Mouse (Mus musculus): ENCODE results near the gene Sh3bp1.
"Not testable (repeated sequence)": the region's sequence is repeated elsewhere in the genome, so short reads cannot be mapped to it uniquely, and the experiment has no call there.

The Sh3bp1 gene

GRCm38 (mm10) chr15:78877810-78878390 lies 21.7 kb upstream of the Sh3bp1 start:
- no peak for DNase-seq (ENCODE audit: low spot score)

GRCm38 (mm10) chr15:78878792-78879516 lies 20.6 kb upstream of the Sh3bp1 start:
- not testable (repeated sequence) for DNase-seq (ENCODE audit: low spot score)

- no peak for DNase-seq (ENCODE audit: low spot score)
Observed at GRCm38 (mm10) chr15:78880432-78880831, 19.1 kb upstream of the Sh3bp1 start.

- no peak for DNase-seq (ENCODE audit: low spot score)
Observed at GRCm38 (mm10) chr15:78881828-78882227, 17.7 kb upstream of the Sh3bp1 start.

- peak; percentile 70 for DNase-seq (ENCODE audit: low spot score)
Observed at GRCm38 (mm10) chr15:78889401-78889853, 10.1 kb upstream of the Sh3bp1 start.

- no peak for DNase-seq (ENCODE audit: low spot score)
Observed at GRCm38 (mm10) chr15:78892440-78892839, 7.1 kb upstream of the Sh3bp1 start.

GRCm38 (mm10) chr15:78894726-78895125 lies 4.8 kb upstream of the Sh3bp1 start:
- no peak for DNase-seq (ENCODE audit: low spot score)

GRCm38 (mm10) chr15:78895741-78896140 lies 3.8 kb upstream of the Sh3bp1 start:
- no peak for DNase-seq (ENCODE audit: low spot score)

GRCm38 (mm10) chr15:78896149-78896548 lies 3.4 kb upstream of the Sh3bp1 start:
- DNase-seq (ENCODE audit: low spot score): peak; percentile 69

GRCm38 (mm10) chr15:78897488-78897887 lies 2.1 kb upstream of the Sh3bp1 start:
- DNase-seq (ENCODE audit: low spot score): peak; percentile 67

- DNase-seq (ENCODE audit: low spot score): no peak
Observed at GRCm38 (mm10) chr15:78898507-78899001, 1.0 kb upstream of the Sh3bp1 start.

GRCm38 (mm10) chr15:78899409-78899739 lies 194 bp upstream of the Sh3bp1 start, which contains the start of gene Gm49510:
Gene Gm49510, plus strand, starts transcription at chr15:78899667.
- DNase-seq (ENCODE audit: low spot score): peak; percentile 85

GRCm38 (mm10) chr15:78900585-78901421 lies 1.2 kb downstream of the Sh3bp1 start:
- DNase-seq (ENCODE audit: low spot score): no peak

- DNase-seq (ENCODE audit: low spot score): no peak
Observed at GRCm38 (mm10) chr15:78901422-78901789, 1.8 kb downstream of the Sh3bp1 start.

- DNase-seq (ENCODE audit: low spot score): no peak
Observed at GRCm38 (mm10) chr15:78903243-78903642, 3.7 kb downstream of the Sh3bp1 start.

GRCm38 (mm10) chr15:78908399-78908798 lies 8.8 kb downstream of the Sh3bp1 start:
- DNase-seq (ENCODE audit: low spot score): no peak

GRCm38 (mm10) chr15:78908982-78909381 lies 9.4 kb downstream of the Sh3bp1 start:
- DNase-seq (ENCODE audit: low spot score): no peak

- peak; percentile 41 for DNase-seq (ENCODE audit: low spot score)
Observed at GRCm38 (mm10) chr15:78912040-78912439, 12.5 kb downstream of the Sh3bp1 start.

- DNase-seq (ENCODE audit: low spot score): peak; percentile 96
Observed at GRCm38 (mm10) chr15:78913632-78914090, 14.1 kb downstream of the Sh3bp1 start, which contains the start of gene Pdxp. Gene Pdxp, plus strand, starts transcription at chr15:78913919.

- peak; percentile 36 for DNase-seq (ENCODE audit: low spot score)
Observed at GRCm38 (mm10) chr15:78914091-78914822, 14.7 kb downstream of the Sh3bp1 start.

- DNase-seq (ENCODE audit: low spot score): no peak
Observed at GRCm38 (mm10) chr15:78914823-78915659, 15.5 kb downstream of the Sh3bp1 start.

Data from yolk sac, embryonic 10.5 days (tissue).